Mouse (Mus musculus) olfactory bulb, adult 2 months (tissue): ENCODE results near the gene Sult2b1.

Experiments used
- CTCF ChIP-seq: fragments of 200-500 bp; IDR thresholded peaks from 2 replicates; pipeline ENCODE4 v1.5.1; 2012; ENCODE audit warnings: low read depth, mild to moderate bottlenecking, low read length, moderate library complexity; ENCODE audit not compliant: insufficient read depth
- POLR2A ChIP-seq: fragments of 200-500 bp; IDR thresholded peaks from 2 replicates; pipeline ENCODE4 v1.6.1; 2012; ENCODE audit warnings: mild to moderate bottlenecking, low read depth, low read length, moderate library complexity; ENCODE audit not compliant: insufficient read depth

- TF ChIP-seq POLR2A, result no peak
- TF ChIP-seq CTCF, result no peak
Observed at GRCm38 (mm10) chr7:45809276-45810075, 25.0 kb upstream of the Sult2b1 start.
